ENCODE assay signal across 21 mouse cellular contexts in genomic region chr14:60219886-60220285, GRCm38 (mm10). TPM values are rescaled to one million over a fixed set of nuclear protein-coding genes. Genes with fewer than 3 reads are reported as not detected.
DNase-seq lines count a peak whose midpoint lies in the region.
"Had no signal": no experiment of that assay in that cellular context is flagged by ENCODE, and none has a peak within 500 bp of the region (broad histone marks: within the 10 kb centered on the region; RNA-seq: fewer than 3 reads in every experiment).

No protein-coding gene starts in this region.

- DNase-seq in right cerebral cortex, postnatal 10 days (ENCODE audit: low spot score in 2 of 2): peak; percentile 46 to 67
- DNase-seq in right cerebral cortex, postnatal 25 days: no peak
- DNase-seq in layer of hippocampus, adult 18-20 months (ENCODE audit: low spot score in 2 of 2): peak; percentile 76 to 86
- peak; percentile 29 to 40 for DNase-seq in layer of hippocampus, postnatal 10 days (ENCODE audit: low spot score in 2 of 2)
- DNase-seq in left cerebral cortex, adult 18-20 months (ENCODE audit: low spot score in 2 of 2): no peak
- no peak for DNase-seq in ovary, adult 18-20 months (ENCODE audit: low spot score)
- no peak for DNase-seq in heart, adult 8-10 months (ENCODE audit: low spot score)
- DNase-seq: adrenal gland, postnatal 25 days; B cell, adult 2 months; cerebellum, adult 11 months; cerebellum, adult 9-11 months; gastrocnemius, postnatal 10 days; heart, postnatal 36 days; kidney, adult 8-10 months; kidney, postnatal 10 days; lung, adult 2 months; lung, postnatal 10 days; right cerebral cortex, postnatal 4 days; thymus, adult 2 months; thymus, postnatal 4 days had no signal

RNA-seq across cellular contexts. Expression of gene Atp8a2, which starts 22.9 kb away (rescaled TPM):
- total RNA-seq in layer of hippocampus, adult 18-20 months (2021): 10 to 100 TPM; 42.5 to 44.8 TPM
- 10 to 100 TPM; 61.5 to 72.0 TPM for total RNA-seq in layer of hippocampus, postnatal 10 days (2021)
- 10 to 100 TPM; 63.7 to 65.5 TPM for total RNA-seq in left cerebral cortex, adult 18-20 months (2021)
- total RNA-seq in heart, adult 8-10 months (2022): 10 to 100 TPM in 1 of 4 experiments, 1 to 10 TPM in 3; 4.8 to 11.0 (median 9.3) TPM

RNA-seq across cellular contexts. Expression of gene Nupl1, which starts 31.3 kb away (rescaled TPM):
- total RNA-seq in layer of hippocampus, adult 18-20 months (2021): under 1 TPM in 1 of 2 experiments, not detected in 1; 0.10 TPM
- total RNA-seq in layer of hippocampus, postnatal 10 days (2021): under 1 TPM; 0.16 TPM
- total RNA-seq in left cerebral cortex, adult 18-20 months (2021): not detected
- total RNA-seq in heart, adult 8-10 months (2022): under 1 TPM in 1 of 4 experiments, not detected in 3; 0.25 TPM
- total RNA-seq: adrenal gland, adult 18-20 months; adrenal gland, postnatal 25 days; gastrocnemius, postnatal 10 days; heart, postnatal 36 days had no signal

RNA-seq across cellular contexts. Expression of gene Gm49336, which starts 31.4 kb away (rescaled TPM):
- 10 to 100 TPM; 64.0 to 65.9 TPM for total RNA-seq in layer of hippocampus, adult 18-20 months (2021)
- 100 to 1,000 TPM in 1 of 2 experiments, 10 to 100 TPM in 1; 98.5 to 110 TPM for total RNA-seq in layer of hippocampus, postnatal 10 days (2021)
- 10 to 100 TPM; 70.3 to 75.6 TPM for total RNA-seq in left cerebral cortex, adult 18-20 months (2021)
- 10 to 100 TPM; 25.0 to 32.1 (median 27.8) TPM for total RNA-seq in heart, adult 8-10 months (2022)

RNA-seq across cellular contexts. Expression of gene Mtmr6, which starts 45.1 kb away (rescaled TPM):
- 100 to 1,000 TPM; 109 to 112 TPM for total RNA-seq in layer of hippocampus, adult 18-20 months (2021)
- 10 to 100 TPM; 89.7 to 98.9 TPM for total RNA-seq in layer of hippocampus, postnatal 10 days (2021)
- total RNA-seq in left cerebral cortex, adult 18-20 months (2021): 100 to 1,000 TPM; 119 TPM
- 10 to 100 TPM; 29.5 to 34.5 (median 31.6) TPM for total RNA-seq in heart, adult 8-10 months (2022)

Comparison
In these comparisons a context has a peak if more than half of its experiments do, and no peak if none do; other contexts are left out.
1. DNase-seq: peak in right cerebral cortex, postnatal 10 days (2 of 2), layer of hippocampus, adult 18-20 months (2 of 2) and layer of hippocampus, postnatal 10 days (2 of 2); none in right cerebral cortex, postnatal 25 days (single experiment), left cerebral cortex, adult 18-20 months (0 of 2), ovary, adult 18-20 months (single experiment) and heart, adult 8-10 months (single experiment).